Comparison of ENCODE assay signal across 28 mouse cellular contexts in the genomic region with DNA sequence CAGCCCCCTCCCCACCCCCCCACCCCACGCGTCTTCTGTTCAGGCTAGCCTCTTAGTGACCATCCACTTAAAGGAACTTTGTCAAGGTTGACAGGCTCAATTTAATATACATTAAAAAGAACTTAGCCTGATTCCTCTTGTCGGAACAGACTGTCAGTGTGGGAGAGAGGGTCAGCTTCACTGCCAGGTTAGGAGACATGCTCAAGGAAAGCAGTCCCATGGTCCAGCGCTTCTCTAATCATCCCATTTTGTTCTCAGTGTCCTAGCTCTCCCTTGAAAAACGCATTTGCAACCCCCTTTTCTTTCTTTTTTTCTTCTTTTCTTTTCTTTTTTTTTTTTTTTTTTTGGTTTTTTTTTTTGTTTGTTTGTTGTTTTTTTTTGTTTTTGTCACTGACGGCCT.
"Had no signal": no experiment of that assay in that cellular context is flagged by ENCODE, and none has a peak within 500 bp of the region (broad histone marks: within the 10 kb centered on the region; RNA-seq: fewer than 3 reads in every experiment).

No protein-coding gene starts in this region.

- DNase-seq: cerebellum, adult 18-20 months; cerebellum, adult 2 months; cerebellum, adult 8-10 months; cerebellum, adult 9-10 months; cerebellum, adult 9-11 months; cerebellum, postnatal 10 days; cerebellum, postnatal 14 days; cerebellum, postnatal 25 days; cerebellum, postnatal 36 days; embryo, embryonic 11 days; forebrain, postnatal 0 days; gastrocnemius, adult 2 months; gastrocnemius, postnatal 10 days; gastrocnemius, postnatal 14 days; gastrocnemius, postnatal 25 days; gastrocnemius, postnatal 36 days; heart, adult 11 months had no signal

- H3K9me3 ChIP-seq: embryonic facial prominence, embryonic 10.5 days; embryonic facial prominence, embryonic 12.5 days; embryonic facial prominence, embryonic 13.5 days; embryonic facial prominence, embryonic 15.5 days; forebrain, embryonic 13.5 days; forebrain, embryonic 15.5 days had no signal

- ATAC-seq: forebrain, embryonic 13.5 days; forebrain, embryonic 14.5 days; forebrain, embryonic 15.5 days; forebrain, embryonic 16.5 days; forebrain, postnatal 0 days had no signal

- H3K4me3 ChIP-seq: embryonic facial prominence, embryonic 10.5 days; embryonic facial prominence, embryonic 12.5 days; embryonic facial prominence, embryonic 13.5 days; embryonic facial prominence, embryonic 15.5 days; erythroblast, embryonic 14.5 days; forebrain, embryonic 10.5 days; forebrain, embryonic 12.5 days; forebrain, embryonic 13.5 days; forebrain, embryonic 15.5 days; gastrocnemius, adult 2 months had no signal

- H3K9ac ChIP-seq: embryonic facial prominence, embryonic 12.5 days; embryonic facial prominence, embryonic 13.5 days; embryonic facial prominence, embryonic 15.5 days; forebrain, embryonic 12.5 days; forebrain, embryonic 13.5 days; forebrain, embryonic 15.5 days; forebrain, postnatal 0 days had no signal

- H3K4me1 ChIP-seq: embryonic facial prominence, embryonic 10.5 days; embryonic facial prominence, embryonic 12.5 days; embryonic facial prominence, embryonic 13.5 days; embryonic facial prominence, embryonic 15.5 days; forebrain, embryonic 10.5 days; forebrain, embryonic 12.5 days; forebrain, embryonic 15.5 days had no signal

- H3K27ac ChIP-seq: embryonic facial prominence, embryonic 10.5 days; embryonic facial prominence, embryonic 12.5 days; embryonic facial prominence, embryonic 13.5 days; embryonic facial prominence, embryonic 15.5 days; forebrain, embryonic 10.5 days; forebrain, embryonic 12.5 days; forebrain, embryonic 13.5 days; forebrain, embryonic 15.5 days; gastrocnemius, adult 2 months had no signal

- H3K27me3 ChIP-seq: embryonic facial prominence, embryonic 12.5 days; embryonic facial prominence, embryonic 13.5 days; embryonic facial prominence, embryonic 15.5 days; forebrain, embryonic 12.5 days; forebrain, embryonic 13.5 days; forebrain, embryonic 15.5 days had no signal

- H3K36me3 ChIP-seq: embryonic facial prominence, embryonic 10.5 days; embryonic facial prominence, embryonic 12.5 days; embryonic facial prominence, embryonic 13.5 days; embryonic facial prominence, embryonic 15.5 days; forebrain, embryonic 10.5 days; forebrain, embryonic 12.5 days; forebrain, embryonic 15.5 days had no signal

- H3K4me2 ChIP-seq: embryonic facial prominence, embryonic 12.5 days; embryonic facial prominence, embryonic 13.5 days; embryonic facial prominence, embryonic 15.5 days; forebrain, embryonic 12.5 days; forebrain, embryonic 13.5 days; forebrain, embryonic 15.5 days had no signal
